Mouse (Mus musculus) common myeloid progenitor, adult 5-6 weeks (primary cell): ENCODE measurements around the gene Tom1. TPM values are rescaled to one million over a fixed set of nuclear protein-coding genes. Genes with fewer than 3 reads are reported as not detected.

Experiments
- ATAC-seq: replicated peaks from 2 replicates; pipeline ENCODE4 v1.8.0; 2016; ENCODE audit warnings: low read depth, mild to moderate bottlenecking, moderate TSS enrichment, inconsistent platforms; ENCODE audit not compliant: poor library complexity, severe bottlenecking
- total RNA-seq: library from RNA; stranded (forward); fragments of 200-1000, 187-1606 nt; gene quantifications from 2 replicates; pipeline ENCODE4 v1.2.3, GENCODE M21; 2017

Tom1 gene
- 7.7 and 8.6 TPM in 2 replicates for total RNA-seq

DNA sequence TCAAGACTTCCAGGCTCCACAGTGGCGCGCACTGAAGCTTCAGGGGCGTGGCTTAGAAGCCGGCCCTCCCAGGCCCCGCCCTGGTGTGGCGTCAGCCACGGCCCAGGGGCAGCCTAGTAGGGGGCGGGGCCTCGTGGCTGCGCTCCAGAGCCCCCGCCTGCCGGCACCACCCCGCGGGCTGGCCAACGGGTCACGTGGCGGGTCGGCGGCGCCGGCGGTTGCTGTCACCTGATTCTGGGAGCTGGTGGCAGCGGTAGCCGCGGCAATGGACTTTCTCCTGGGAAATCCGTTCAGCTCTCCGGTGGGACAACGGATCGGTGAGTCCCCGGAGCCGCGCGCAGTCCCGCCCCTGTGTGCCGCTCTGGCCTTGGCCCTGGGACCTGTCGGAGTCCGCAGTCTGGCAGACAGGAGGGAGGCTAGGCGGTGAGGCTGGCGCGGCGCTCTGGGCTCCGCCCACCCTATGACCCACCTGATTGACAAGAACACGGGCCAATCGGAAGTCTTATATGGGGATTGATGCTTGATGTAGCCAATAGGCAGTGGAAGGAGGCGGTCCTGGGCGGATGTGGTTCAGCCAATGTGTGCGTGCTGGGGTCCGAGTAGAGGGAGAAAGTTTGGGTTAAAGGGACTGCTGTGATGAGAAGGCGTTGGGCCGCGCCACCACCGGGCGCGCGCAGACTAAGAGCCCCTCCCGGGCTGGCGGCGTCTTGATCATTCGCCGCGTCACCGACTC lies at the start of gene Tom1:
Gene Tom1 (plus strand): TSS at position 195 of the 733 bp plus-strand sequence.
- ATAC-seq: peak; percentile 94

DNA sequence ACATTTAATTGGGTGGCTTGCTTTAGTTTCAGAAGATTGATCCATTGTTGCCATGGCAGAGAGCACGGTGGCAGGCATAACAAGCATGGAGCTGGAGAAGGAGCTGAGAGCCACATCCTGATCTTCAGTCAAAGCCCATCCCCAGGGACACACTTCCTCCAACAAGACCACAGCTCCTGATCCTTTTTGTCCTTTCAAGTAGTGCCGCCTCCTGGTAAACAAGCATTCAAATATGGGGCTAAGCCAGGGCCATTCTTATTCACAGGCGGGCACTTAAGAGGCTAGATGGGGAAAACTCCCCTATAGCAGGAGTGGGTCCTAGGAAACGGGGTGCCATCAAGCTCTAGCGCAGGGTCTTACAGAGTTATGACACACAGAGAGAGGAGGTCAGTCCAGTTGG lies 46.1 kb upstream of the Tom1 start:
- no peak for ATAC-seq

DNA sequence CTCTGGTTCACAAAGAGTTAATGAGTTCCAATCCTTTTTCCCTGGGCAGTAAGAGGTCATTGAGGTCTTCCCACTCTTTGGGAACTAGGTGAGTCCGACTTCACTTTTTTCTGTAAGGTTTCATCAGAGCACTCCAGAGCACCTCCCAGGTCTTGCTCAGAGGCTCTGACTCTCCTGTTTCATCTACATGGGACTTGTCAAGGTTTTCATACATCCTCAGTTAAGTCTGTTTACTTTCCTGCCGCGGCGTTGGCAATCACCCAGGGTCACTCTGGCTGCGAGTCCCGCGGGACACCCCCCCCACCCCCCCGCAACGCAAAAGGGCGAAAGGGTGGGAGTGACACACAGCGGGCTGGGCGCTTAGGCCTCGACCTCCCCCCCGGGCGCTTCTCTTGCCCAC lies 43.5 kb upstream of the Tom1 start:
- no peak for ATAC-seq

DNA sequence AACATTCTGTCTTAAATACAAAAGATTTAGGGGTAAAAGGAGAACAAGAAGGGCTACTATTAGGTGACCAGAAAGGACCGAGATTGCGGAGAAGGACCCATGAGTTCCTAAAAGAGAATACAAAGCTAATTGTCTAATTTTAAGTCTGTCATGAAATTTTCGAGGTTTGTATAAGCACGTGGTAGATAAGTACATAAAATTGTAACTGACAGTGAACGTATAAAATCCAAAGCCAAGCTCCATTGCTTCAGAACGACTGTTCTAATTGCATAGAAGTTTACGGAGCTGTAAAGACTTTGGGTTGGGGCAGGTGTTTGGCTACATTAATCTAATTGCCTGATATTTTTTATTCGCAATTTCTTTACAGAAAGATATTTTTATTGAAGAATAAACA lies 40.4 kb upstream of the Tom1 start, which contains the start of gene Hmgxb4:
Gene Hmgxb4 (plus strand): TSS at position 276 of the 394 bp plus-strand sequence.
- no peak for ATAC-seq

DNA sequence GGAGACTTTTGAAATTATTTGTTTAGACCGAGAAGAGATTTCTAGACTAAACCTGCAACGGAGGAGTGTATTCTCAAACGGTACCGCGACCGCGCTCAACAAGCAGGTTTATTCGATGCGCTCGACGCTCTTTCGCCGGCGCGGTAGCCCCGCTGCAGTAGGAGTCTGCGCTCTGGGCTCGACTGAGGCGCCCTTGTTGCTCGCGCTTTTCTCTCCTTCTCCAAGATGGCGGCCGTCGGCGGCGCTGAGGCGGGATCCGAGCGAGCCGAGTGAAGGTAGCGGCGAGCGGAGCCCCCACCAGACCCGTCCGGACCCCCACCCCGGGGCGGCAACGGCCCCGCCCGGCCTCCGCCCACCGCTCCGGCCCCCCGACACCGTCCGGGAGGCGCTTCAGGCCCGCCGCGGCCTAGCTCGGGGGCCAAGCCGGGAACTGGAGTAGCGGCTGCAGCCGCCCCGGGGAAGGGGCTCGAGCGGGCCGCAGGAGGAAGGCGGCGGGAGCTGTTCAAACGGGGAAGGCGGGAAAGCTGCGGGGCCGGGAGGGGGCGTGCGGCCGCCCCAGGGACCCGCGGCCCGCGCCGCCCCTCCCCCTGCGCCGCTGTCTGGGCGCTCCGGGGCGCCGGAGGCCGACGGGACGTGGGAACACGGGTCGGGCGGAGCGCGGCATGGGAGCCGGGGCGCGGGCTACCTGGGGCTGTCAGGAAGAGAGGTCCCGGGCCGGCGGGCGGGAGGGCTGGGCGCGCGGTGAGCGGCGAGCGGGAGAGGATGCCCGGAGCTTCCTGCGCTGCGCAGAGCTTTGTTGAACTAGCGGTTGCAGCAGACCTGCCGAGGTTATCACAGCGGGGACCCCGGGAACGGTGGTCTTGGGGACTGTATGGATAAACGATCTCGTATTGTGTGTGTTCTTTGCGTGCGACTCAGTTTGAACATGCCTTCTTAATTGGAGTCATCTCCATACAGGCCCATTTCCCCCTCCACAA lies 39.7 kb upstream of the Tom1 start:
- peak; percentile 97 for ATAC-seq

DNA sequence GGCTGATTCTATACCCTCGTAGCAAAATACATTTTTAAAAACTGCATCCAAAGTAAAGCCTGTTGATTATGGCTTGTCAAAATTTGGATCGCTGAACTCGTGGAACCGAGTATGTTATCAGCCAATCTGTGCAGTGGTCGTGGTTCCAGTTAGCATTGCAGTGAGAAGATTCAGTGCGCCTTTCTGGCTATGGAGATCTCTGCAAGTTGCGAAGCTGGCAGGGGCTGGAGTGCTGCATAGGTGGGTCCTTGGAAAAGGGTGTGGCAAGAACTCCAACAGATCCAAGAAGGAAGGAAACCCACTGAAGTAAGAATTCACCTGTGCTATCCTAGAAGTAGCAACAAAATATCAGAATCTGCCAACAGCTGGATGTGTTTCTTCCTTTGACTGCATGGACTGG lies 39.0 kb upstream of the Tom1 start:
- ATAC-seq: no peak

DNA sequence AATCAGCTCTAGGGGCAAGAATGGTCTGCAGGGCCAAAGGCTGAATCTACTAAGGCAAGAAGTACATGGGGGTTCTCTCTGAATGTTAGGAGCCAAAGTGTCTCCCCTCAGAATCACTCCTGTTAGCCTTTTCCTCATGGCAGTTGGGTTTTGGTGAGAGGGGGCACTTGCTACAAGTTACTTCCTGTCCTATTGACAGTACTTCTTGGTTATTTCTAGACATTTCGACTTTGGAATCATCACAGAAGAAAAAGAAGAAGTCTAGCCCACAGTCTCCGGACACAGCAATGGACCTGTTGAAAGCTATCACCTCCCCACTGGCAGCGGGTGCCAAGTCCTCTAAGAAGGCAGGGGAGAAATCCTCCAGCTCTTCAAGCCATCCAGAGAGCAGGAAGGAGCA lies 33.1 kb upstream of the Tom1 start:
- ATAC-seq: no peak

DNA sequence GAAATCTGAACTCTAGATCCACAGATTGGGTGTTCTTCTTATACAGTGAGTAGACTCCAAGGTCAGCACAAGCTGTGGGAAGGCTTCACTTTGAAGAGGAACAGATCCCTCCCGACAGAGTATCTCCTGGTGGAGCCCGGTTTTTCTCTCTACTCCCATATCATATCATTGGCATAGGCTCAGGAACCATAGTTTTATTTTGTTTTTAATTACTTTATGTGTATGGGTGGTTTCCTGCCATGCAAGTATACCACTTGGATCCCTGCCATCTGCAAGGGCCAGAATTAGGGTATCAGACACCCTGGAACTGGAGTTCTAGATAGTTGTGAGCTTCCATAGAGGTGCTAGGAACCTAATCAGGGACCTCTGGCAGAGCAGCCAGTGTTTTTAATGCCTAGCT lies 24.7 kb upstream of the Tom1 start:
- ATAC-seq: no peak

DNA sequence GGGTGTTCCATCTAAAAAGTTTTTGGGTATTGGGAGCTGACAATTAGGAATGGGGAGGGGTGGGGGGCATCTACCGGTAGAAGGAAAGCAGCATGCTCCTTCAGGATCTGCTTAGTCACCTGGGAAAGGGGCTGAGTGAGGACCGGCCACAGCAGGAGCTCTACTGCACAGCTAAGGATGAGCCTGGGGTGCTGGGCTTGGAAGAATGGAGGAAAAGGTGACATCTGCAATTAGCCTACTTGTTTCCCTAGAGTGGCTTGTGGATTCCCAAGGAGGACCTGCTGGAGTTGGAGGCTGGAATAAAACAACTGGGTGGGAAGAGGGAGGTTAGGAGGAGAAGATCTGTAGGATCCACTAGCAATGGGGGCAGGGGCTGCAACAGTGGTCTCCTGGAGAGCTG lies 19.9 kb upstream of the Tom1 start:
- ATAC-seq: no peak

DNA sequence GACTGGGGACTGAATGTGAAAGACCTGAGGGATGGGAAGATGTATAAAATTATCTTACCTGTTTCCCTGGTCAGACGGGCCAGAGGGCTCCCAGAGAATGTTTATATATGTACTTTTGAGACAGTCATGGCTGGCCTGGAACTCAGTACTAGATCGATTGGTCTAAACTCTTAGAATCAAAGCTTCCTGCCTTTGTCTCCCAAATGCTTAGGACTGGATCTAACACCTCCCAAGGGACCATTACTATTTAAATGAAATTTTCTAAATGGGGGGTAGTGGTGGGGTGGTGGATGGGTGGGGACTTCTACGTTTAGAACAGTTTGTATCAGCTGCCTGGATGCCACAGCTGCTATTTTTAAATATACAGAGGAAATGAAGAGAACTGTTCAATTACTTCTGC lies 19.5 kb upstream of the Tom1 start:
- ATAC-seq: no peak

DNA sequence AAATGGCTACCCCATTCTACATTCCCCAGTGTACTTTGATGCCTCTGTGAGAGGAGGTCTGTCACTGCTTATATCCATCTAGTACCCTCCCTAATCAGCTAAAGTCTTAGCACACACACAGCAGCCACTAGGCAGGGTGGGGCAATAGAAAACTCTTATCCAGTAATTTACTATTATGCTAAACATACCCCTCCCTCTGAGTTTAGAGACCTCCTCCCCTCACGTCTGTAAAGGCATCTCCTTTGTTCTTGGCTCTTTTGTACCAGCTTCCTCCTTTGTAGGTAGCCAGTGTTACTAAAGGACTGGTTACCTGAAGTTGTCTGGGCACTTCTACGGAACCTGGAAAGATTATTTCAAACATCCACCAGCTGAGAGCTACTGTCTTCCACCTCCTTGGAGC lies 17.5 kb upstream of the Tom1 start:
- peak; percentile 76 for ATAC-seq

DNA sequence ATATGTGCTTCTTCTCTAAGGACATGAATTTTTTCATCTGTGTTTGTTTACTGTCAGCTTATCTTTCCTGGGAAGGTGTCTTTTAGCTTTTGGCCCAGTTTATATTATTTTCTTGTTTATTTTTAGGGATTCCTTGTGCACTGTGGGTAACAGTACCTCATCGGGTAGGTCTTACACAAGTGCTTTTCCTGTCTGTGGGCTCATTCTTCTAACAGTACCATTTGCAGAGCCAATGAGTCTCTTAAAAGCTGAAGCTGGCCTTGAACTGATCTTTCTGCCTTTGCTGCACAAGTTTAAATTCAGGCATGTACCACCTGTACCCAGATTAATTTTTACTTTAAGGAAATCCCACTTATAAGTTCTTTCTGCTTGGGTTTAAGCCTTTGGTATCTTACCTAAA lies 17.1 kb upstream of the Tom1 start:
- ATAC-seq: 0 out of 2 replicates have a peak, but pooled peaks have one; percentile 31

DNA sequence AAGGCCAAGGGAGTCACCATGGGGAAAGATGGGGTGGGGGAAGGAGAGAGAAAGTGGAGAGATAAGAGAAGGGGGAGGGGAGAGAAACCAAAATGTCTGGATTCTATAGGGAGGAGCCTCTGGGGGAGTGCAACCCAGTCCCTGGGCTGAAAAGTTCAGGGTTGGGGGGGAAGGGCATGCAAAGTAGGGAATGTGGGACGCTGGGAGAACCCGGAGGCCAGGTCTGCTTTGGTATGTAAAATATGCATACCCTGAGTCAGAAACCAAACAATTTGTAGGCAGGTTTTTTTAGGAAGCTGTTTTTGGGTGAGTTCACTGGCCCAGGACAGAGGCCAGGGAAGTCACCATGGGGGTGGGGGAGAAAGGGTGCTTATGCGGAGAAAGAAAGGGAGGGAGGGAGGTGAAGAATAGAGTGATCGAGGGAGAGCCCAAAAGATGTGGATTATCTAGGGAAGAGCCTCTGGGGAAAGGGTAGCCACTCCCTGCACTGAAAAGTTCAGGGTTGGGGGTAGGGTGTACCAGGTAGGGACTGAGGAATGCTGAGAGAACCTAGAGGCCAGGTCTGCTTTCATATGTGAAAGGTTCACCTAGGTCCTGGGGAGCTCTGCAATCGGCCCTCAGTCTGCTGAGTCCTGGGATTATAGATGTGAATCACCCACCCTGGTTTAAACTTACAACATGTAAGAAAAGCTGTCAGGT lies 15.1 kb upstream of the Tom1 start:
- ATAC-seq: no peak

DNA sequence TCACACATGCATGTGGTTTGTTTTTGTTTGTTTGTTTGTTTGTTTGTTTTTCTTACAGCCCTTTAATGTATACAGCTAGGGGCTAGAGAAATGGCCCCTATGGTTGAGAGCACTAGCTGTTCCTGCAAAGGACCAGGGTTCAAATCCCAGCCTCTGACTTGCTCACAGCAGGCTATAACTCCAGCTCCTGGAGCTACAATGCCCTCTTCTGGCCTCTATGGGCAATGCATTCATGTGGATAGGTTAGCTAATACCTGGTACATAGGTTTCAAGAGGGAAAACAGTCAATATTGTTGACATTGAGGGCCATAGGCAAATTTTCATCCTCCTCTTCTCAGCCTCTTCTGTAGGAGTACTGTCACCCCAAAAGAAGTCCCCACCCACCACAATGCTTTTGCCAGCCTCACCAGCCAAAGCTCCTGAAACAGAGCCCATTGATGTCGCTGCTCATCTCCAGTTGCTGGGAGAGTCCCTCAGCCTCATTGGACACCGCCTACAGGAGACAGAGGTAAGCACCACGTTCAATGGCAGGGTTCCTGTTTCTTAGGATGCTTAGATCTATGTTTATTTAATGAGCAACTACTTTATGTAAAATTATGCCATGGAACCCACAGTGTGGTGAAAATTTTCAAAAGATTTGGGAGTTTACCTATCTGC lies 9.7 kb upstream of the Tom1 start:
- ATAC-seq: no peak

DNA sequence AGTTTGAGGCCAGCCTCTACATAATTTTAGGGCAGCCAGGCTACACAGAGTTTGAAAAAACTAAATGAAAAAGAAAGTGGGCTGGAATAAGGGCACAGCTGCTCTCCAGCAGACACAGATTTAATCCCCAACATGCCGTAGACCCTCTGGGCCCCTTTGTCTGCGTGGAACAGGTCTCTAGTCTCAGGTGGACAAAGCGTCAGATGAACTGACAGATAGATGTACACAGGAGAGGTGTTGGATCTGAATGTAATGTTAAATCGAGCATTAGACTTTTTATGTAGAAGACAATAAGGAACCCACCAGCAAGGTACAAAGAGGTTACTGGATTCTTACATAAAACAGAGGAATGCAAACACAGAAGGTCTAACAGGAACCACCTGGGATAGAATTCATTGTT lies 7.7 kb upstream of the Tom1 start:
- no peak for ATAC-seq

DNA sequence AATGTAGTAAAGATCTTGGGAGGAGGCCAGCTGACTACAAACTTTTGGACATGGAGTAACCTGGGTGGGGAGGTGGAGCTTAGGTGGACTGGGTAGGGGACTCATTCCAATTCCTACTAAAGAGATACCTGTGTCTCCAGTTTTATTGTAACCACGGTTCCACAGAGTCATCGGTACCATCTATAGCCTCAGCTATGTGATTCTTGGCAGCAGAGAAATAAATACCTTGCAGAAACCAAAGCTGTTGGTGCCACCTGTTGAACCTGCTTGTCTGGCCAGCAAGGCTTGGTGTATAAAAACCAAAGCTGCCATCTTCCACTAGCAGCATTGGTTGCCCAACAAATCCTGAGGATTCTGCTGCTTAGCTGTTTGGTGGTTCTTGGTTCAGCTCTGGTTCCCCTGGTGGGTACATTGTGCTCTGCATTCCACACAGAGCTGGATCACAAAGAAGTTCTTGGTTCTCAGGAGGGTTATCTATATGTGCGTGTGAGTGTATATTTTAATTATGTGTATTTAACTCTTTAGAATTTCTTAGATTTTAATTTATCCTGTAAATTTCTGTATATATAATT lies 3.0 kb upstream of the Tom1 start:
- no peak for ATAC-seq

DNA sequence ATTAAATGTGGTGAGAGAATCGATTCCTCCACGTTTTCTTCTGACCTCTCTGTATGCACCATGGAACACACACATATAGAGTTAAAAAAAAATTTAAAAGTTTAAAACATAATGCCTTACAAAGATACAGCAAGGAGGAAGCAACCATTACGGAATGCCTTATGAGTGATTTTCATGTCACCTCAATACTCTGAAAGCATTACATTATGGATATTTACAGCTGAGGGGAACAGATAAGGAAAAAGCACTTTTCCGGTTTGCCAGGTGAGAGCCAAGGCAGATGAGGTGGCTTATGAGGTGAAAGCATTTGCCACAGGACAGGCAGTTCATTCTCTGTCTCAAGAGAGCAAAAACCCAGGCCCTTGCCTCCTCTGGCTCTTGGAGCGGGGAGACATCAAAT lies 544 bp upstream of the Tom1 start:
- no peak for ATAC-seq

DNA sequence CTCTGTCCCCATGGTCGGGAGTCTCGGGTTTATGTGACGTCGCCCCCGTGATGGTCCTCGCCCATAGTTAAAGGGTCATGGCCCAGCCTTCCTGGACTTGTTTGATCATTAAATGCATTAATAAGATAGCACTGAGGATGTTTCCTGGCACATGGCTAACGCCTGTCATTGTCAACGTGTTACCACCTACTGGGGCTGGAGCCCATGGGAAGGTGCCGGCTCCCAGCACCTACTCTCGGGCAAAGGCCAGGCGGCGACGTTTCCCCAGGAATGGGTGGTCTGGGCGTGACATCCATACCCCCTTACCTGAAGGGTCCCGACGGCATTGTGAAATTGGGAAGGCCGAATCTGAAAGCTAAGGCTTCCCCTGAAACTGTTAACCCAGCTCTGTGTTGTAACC lies 780 bp downstream of the Tom1 start:
- peak; percentile 0; the same call in 1 of the 2 replicates for ATAC-seq

DNA sequence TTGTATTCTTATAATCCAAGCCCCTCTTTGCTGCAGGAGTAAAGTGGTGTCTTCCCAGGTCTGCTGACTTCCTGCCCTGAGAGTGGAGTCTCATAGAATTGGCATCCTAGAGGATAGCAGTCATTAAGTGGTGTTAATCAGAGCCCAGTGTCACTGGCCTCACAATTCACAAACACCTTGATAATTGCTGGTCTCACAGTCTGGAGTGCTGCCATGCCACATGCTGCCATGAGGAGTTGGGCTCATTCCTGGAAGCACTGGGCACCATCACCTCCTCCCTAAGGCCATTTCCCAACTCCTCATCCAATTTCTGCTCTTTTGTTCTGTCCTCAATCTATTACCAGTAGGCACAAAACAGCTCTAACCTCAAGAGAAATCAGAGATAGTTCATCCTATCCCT lies 2.1 kb downstream of the Tom1 start:
- ATAC-seq: no peak

DNA sequence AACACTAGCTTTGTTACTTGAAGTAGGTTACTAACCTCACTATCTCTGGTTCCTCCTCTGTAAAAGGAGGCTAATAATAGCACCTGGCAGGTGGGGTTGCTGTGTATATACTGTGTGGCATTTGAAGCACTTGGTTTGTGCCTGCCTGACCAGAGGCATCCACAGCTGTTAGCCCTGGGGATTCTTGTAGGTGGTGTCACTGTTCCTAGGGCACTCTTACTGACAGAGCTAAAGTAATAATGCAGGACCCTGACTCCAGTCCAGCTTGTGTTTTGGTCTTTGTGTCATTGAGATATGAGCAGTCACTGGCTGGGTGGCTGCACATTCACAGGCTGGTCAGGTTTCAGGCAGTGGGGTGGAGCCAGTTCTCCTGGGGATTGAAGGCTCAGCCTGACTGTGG lies 5.0 kb downstream of the Tom1 start:
- ATAC-seq: no peak
